Mouse (Mus musculus) intestine, postnatal 0 days (tissue): ENCODE measurements around the gene Gm20422. TPM values are rescaled to one million over a fixed set of nuclear protein-coding genes. Genes with fewer than 3 reads are reported as not detected.

ENCODE experiments used
- ATAC-seq: fragments of 200-750 bp; cut with Nextera tagmentation; 2 replicates; pipeline ENCODE4 v1.8.0; 2017; ENCODE audit warnings: mild to moderate bottlenecking, moderate TSS enrichment, moderate library complexity
- H3K27ac ChIP-seq: fragments of 300-500 bp; sonication (generic); 2 replicates; pipeline ENCODE4 v1.5.1; 2014; ENCODE audit warnings: mild to moderate bottlenecking, low read depth, low read length, moderate library complexity
- H3K27me3 ChIP-seq: fragments of 300-500 bp; sonication (generic); replicated peaks from 2 replicates; pipeline ENCODE4 v1.6.1; 2014; ENCODE audit warnings: low read length, mixed read lengths; ENCODE audit not compliant: control insufficient read depth, insufficient read depth
- H3K36me3 ChIP-seq: fragments of 300-500 bp; sonication (generic); 2 replicates; pipeline ENCODE4 v1.6.1; 2014; ENCODE audit warnings: mild to moderate bottlenecking, moderate library complexity; ENCODE audit not compliant: control insufficient read depth, insufficient read depth
- H3K4me1 ChIP-seq: fragments of 300-500 bp; sonication (generic); replicated peaks from 2 replicates; pipeline ENCODE4 v1.6.1; 2014; ENCODE audit warnings: antibody characterized with exemption, low read length, mixed read lengths; ENCODE audit not compliant: control insufficient read depth, insufficient read depth
- H3K4me2 ChIP-seq: fragments of 300-500 bp; sonication (generic); replicated peaks from 2 replicates; pipeline ENCODE4 v1.6.1; 2014; ENCODE audit warnings: low read depth, mild to moderate bottlenecking, moderate library complexity
- H3K4me3 ChIP-seq: fragments of 300-500 bp; sonication (generic); 2 replicates; pipeline ENCODE4 v1.5.1; 2014; ENCODE audit warnings: low read depth, low read length
- H3K9ac ChIP-seq: fragments of 300-500 bp; sonication (generic); 2 replicates; pipeline ENCODE4 v1.6.1; 2014; ENCODE audit warnings: mild to moderate bottlenecking, low read depth, low read length
- H3K9me3 ChIP-seq: fragments of 300-500 bp; sonication (generic); 2 replicates; pipeline ENCODE4 v1.6.1; 2016; ENCODE audit warnings: mixed run types; ENCODE audit not compliant: control insufficient read depth
- CTCF ChIP-seq: sonication (generic); IDR thresholded peaks from 2 replicates; pipeline ENCODE4 v1.5.1; 2016; ENCODE audit warnings: low read depth, mild to moderate bottlenecking, control low read depth, antibody characterized with exemption, moderate library complexity
- WGBS: fragments of 180-500 bp; shearing (Covaris S2); extraction: QIAGEN DNeasy Blood & Tissue Kit; methylation state at CpG from one replicate; pipeline ENCODE4 v1.1.7; 2014; 5-methylcytosine and 5-hydroxymethylcytosine counted together
- polyA plus RNA-seq: library from polyadenylated mRNA; unstranded; fragments of >200 nt; fragmentation: Nextera tagmentation; extraction: Ambion mirVana; gene quantifications from 2 replicates; pipeline ENCODE4 v1.2.1, GENCODE M21; 2015

Gm20422 gene
- polyA plus RNA-seq, 1 experiment from 2014 or later = 0.43 TPM

GRCm38 (mm10) chr8:69804537-69804936 lies 29.9 kb upstream of the Gm20422 start:
- H3K27ac ChIP-seq = no peak overlapping the region
- no peak overlapping the region for H3K4me2 ChIP-seq
- no peaks in the 10 kb centered on the region for H3K27me3 ChIP-seq
- no peak for ATAC-seq
- no peak overlapping the region for H3K9ac ChIP-seq
- no peaks in the 10 kb centered on the region for H3K4me1 ChIP-seq
- H3K4me3 ChIP-seq = no peak overlapping the region
- H3K36me3 ChIP-seq = peaks cover 78% of the 10 kb centered on the region
- WGBS = 91% methylated on average over 6 of the region's 6 CpGs
- TF ChIP-seq CTCF = no peak
- H3K9me3 ChIP-seq = no peaks in the 10 kb centered on the region

GRCm38 (mm10) chr8:69803366-69803765 lies 28.7 kb upstream of the Gm20422 start:
- no peak for TF ChIP-seq CTCF
- no peaks in the 10 kb centered on the region for H3K27me3 ChIP-seq
- no peak overlapping the region for H3K27ac ChIP-seq
- no peak for ATAC-seq
- no peaks in the 10 kb centered on the region for H3K9me3 ChIP-seq
- H3K9ac ChIP-seq = no peak overlapping the region
- H3K4me3 ChIP-seq = no peak overlapping the region
- H3K36me3 ChIP-seq = peaks cover 89% of the 10 kb centered on the region
- H3K4me1 ChIP-seq = no peaks in the 10 kb centered on the region
- WGBS = 88% methylated on average over 7 of the region's 7 CpGs
- H3K4me2 ChIP-seq = no peak overlapping the region

- H3K27ac ChIP-seq = no peak overlapping the region
- no peak for TF ChIP-seq CTCF
- H3K27me3 ChIP-seq = no peaks in the 10 kb centered on the region
- no peak overlapping the region for H3K9ac ChIP-seq
- no peaks in the 10 kb centered on the region for H3K9me3 ChIP-seq
- no peak overlapping the region for H3K4me2 ChIP-seq
- H3K4me1 ChIP-seq = no peaks in the 10 kb centered on the region
- H3K4me3 ChIP-seq = no peak overlapping the region
- peaks cover 94% of the 10 kb centered on the region for H3K36me3 ChIP-seq
- ATAC-seq = no peak
Observed at GRCm38 (mm10) chr8:69802216-69802615, 27.5 kb upstream of the Gm20422 start.

- no peaks in the 10 kb centered on the region for H3K27me3 ChIP-seq
- H3K36me3 ChIP-seq = peaks cover 94% of the 10 kb centered on the region
- no peak for TF ChIP-seq CTCF
- no peak overlapping the region for H3K9ac ChIP-seq
- H3K4me3 ChIP-seq = no peak overlapping the region
- ATAC-seq = no peak
- H3K27ac ChIP-seq = no peak overlapping the region
- 94% methylated on average over 4 of the region's 4 CpGs for WGBS
- H3K9me3 ChIP-seq = no peaks in the 10 kb centered on the region
- no peak overlapping the region for H3K4me2 ChIP-seq
- no peaks in the 10 kb centered on the region for H3K4me1 ChIP-seq
Observed at GRCm38 (mm10) chr8:69801796-69802195, 27.1 kb upstream of the Gm20422 start.

- Histone ChIP-seq H3K9ac (no peak overlapping the region), H3K9me3 (no peaks in the 10 kb centered on the region), H3K27me3 (no peaks in the 10 kb centered on the region), H3K4me1 (no peaks in the 10 kb centered on the region), H3K4me3 (no peak overlapping the region), H3K36me3 (peaks cover 93% of the 10 kb centered on the region), H3K27ac (no peak overlapping the region), H3K4me2 (no peak overlapping the region)
- 89% methylated on average over 5 of the region's 5 CpGs for WGBS
- no peak for ATAC-seq
- TF ChIP-seq CTCF = no peak
Observed at GRCm38 (mm10) chr8:69799946-69800345, 25.3 kb upstream of the Gm20422 start.

GRCm38 (mm10) chr8:69799261-69799660 lies 24.6 kb upstream of the Gm20422 start:
- Histone ChIP-seq H3K4me2 (no peak overlapping the region), H3K9me3 (no peaks in the 10 kb centered on the region), H3K9ac (no peak overlapping the region), H3K27me3 (no peaks in the 10 kb centered on the region), H3K36me3 (peaks cover 95% of the 10 kb centered on the region), H3K27ac (no peak overlapping the region), H3K4me3 (no peak overlapping the region), H3K4me1 (no peaks in the 10 kb centered on the region)
- 96% methylated on average over 8 of the region's 8 CpGs for WGBS
- no peak for ATAC-seq
- no peak for TF ChIP-seq CTCF

- H3K4me2 ChIP-seq = no peak overlapping the region
- H3K36me3 ChIP-seq = peaks cover 87% of the 10 kb centered on the region
- no peaks in the 10 kb centered on the region for H3K4me1 ChIP-seq
- no peak for TF ChIP-seq CTCF
- no peaks in the 10 kb centered on the region for H3K27me3 ChIP-seq
- no peak overlapping the region for H3K27ac ChIP-seq
- no peak overlapping the region for H3K9ac ChIP-seq
- no peak for ATAC-seq
- H3K9me3 ChIP-seq = no peaks in the 10 kb centered on the region
- WGBS = 91% methylated on average over 10 of the region's 10 CpGs
- no peak overlapping the region for H3K4me3 ChIP-seq
Observed at GRCm38 (mm10) chr8:69797661-69798060, 23.0 kb upstream of the Gm20422 start.
